Mouse (Mus musculus): Measurements from ENCODE around the gene Mlkl.

- TF ChIP-seq CTCF (IDR thresholded peaks at IDR 0.05; ENCODE audit: borderline replicate concordance, extremely low read depth, insufficient read depth, insufficient read length) (no peak), POLR2A (IDR thresholded peaks at IDR 0.05; ENCODE audit: borderline replicate concordance, extremely low read depth, insufficient read depth, insufficient read length, poor library complexity, severe bottlenecking) (no peak)
These were observed 12.7 kb downstream of the Mlkl start for GRCm38 (mm10) chr8:111325222-111325790.
